Mouse (Mus musculus): ENCODE results near the gene Hoxb3.

GRCm38 (mm10) chr11:96284774-96285734, 38.1 kb upstream of the Hoxb3 start:
- TF ChIP-seq POLR2A (IDR thresholded peaks at IDR 0.05; ENCODE audit: borderline replicate concordance, extremely low read depth, low read depth, low read length) (no peak), CTCF (IDR thresholded peaks at IDR 0.05; ENCODE audit: insufficient read depth, low read length) (no peak)
